19 mouse cellular contexts compared by ENCODE assay signal in genomic region chr11:98829875-98830274, GRCm38 (mm10). TPM values are rescaled to one million over a fixed set of nuclear protein-coding genes. Genes with fewer than 3 reads are reported as not detected.
A peak's percentile ranks its signal among the peaks of the same experiment; 100 is the strongest.
DNase-seq lines count a peak whose midpoint lies in the region; ATAC-seq and TF ChIP-seq lines count a peak whose summit lies in the region.
"Had no signal": no experiment of that assay in that cellular context is flagged by ENCODE, and none has a peak within 500 bp of the region (broad histone marks: within the 10 kb centered on the region; RNA-seq: fewer than 3 reads in every experiment).

No protein-coding gene starts in this region.

- no peak for ATAC-seq in midbrain, embryonic 11.5 days (ENCODE audit: low FRiP score)
- ATAC-seq: forebrain, embryonic 13.5 days; forebrain, postnatal 0 days had no signal

- WGBS in cerebellum, adult 2 months: 59% methylated on average over 4 of the region's 4 CpGs
- 57% methylated on average over 4 of the region's 4 CpGs for WGBS in kidney, adult 2 months
- WGBS in midbrain, embryonic 11.5 days: 84% methylated on average over 4 of the region's 4 CpGs

- H3K9me3 ChIP-seq in midbrain, embryonic 11.5 days (ENCODE audit: control insufficient read depth, low read length): no peaks in the 10 kb centered on the region
- H3K9me3 ChIP-seq: embryonic facial prominence, embryonic 10.5 days; forebrain, embryonic 13.5 days; heart, embryonic 10.5 days; heart, embryonic 15.5 days; hindbrain, embryonic 13.5 days had no signal

- no peak for TF ChIP-seq CTCF in cerebellum, adult 2 months (IDR thresholded peaks at IDR 0.05; ENCODE audit: borderline replicate concordance, insufficient read depth, low read depth, low read length)
- TF ChIP-seq CTCF in kidney, adult 2 months (conservative IDR thresholded peaks at IDR 0.05; ENCODE audit: insufficient read depth, insufficient read length, low read depth, low read length): no peak

- H3K4me3 ChIP-seq in cerebellum, adult 2 months (replicated peaks; ENCODE audit: insufficient read depth, low read depth, low read length): no peak overlapping the region
- no peak overlapping the region for H3K4me3 ChIP-seq in kidney, adult 2 months (ENCODE audit: insufficient read depth, low read depth, low read length)
- no peak overlapping the region for H3K4me3 ChIP-seq in midbrain, embryonic 11.5 days (ENCODE audit: low read depth, low read length)
- H3K4me3 ChIP-seq: embryonic facial prominence, embryonic 10.5 days; forebrain, embryonic 13.5 days; heart, embryonic 10.5 days; heart, embryonic 15.5 days; hindbrain, embryonic 13.5 days had no signal

- H3K27ac ChIP-seq in cerebellum, adult 2 months (ENCODE audit: insufficient read depth, low read length): peak overlapping the region; percentile 53
- 0 out of 2 replicates have a peak overlapping the region, but pooled peaks have one; percentile 43 for H3K27ac ChIP-seq in kidney, adult 2 months (ENCODE audit: insufficient read depth, low read depth, low read length)
- no peak overlapping the region for H3K27ac ChIP-seq in midbrain, embryonic 11.5 days (ENCODE audit: low read depth, low read length)
- H3K27ac ChIP-seq: embryonic facial prominence, embryonic 10.5 days; forebrain, embryonic 13.5 days; heart, embryonic 10.5 days; heart, embryonic 15.5 days; hindbrain, embryonic 13.5 days; hindbrain, postnatal 0 days had no signal

- peaks cover 7% of the 10 kb centered on the region; the same call in 1 of the 2 replicates for H3K4me1 ChIP-seq in cerebellum, adult 2 months (ENCODE audit: control insufficient read depth, insufficient read depth, low read length)
- peaks cover 4% of the 10 kb centered on the region; the same call in 1 of the 2 replicates for H3K4me1 ChIP-seq in kidney, adult 2 months (ENCODE audit: control insufficient read depth, insufficient read depth, low read length)
- peaks cover 7% of the 10 kb centered on the region for H3K4me1 ChIP-seq in midbrain, embryonic 11.5 days (ENCODE audit: control insufficient read depth, insufficient read depth, low read length)
- H3K4me1 ChIP-seq: heart, embryonic 10.5 days; heart, embryonic 15.5 days had no signal

- no peak overlapping the region for H3K4me2 ChIP-seq in midbrain, embryonic 11.5 days
- H3K4me2 ChIP-seq: forebrain, embryonic 13.5 days; heart, embryonic 15.5 days; hindbrain, embryonic 13.5 days had no signal

- H3K36me3 ChIP-seq in kidney, adult 2 months (ENCODE audit: control insufficient read depth, insufficient read depth, low read length): peaks cover 15% of the 10 kb centered on the region
- peaks cover 44% of the 10 kb centered on the region for H3K36me3 ChIP-seq in midbrain, embryonic 11.5 days (ENCODE audit: control insufficient read depth, insufficient read depth, low read length)

- peak; percentile 42 to 63 for DNase-seq in cerebellum, adult 2 months
- DNase-seq in cerebellum, postnatal 4 days (ENCODE audit: low spot score in 2 of 2): no peak
- DNase-seq in cerebellum, postnatal 36 days: peak; percentile 37 to 39
- no peak for DNase-seq in cerebellum, adult 11 months
- DNase-seq in kidney, adult 2 months: no peak
- DNase-seq in kidney, postnatal 25 days: no peak
- peak; percentile 35 for DNase-seq in adipocyte (ENCODE audit: low spot score)
- DNase-seq in midbrain, embryonic 11.5 days (ENCODE audit: low spot score, missing footprints): no peak
- DNase-seq: adrenal gland, adult 2 months; adrenal gland, postnatal 25 days; cerebellum, adult 11-12 months; gastrocnemius, postnatal 36 days had no signal

- no peak overlapping the region for H3K9ac ChIP-seq in midbrain, embryonic 11.5 days (ENCODE audit: low read length)
- H3K9ac ChIP-seq: forebrain, embryonic 13.5 days; forebrain, postnatal 0 days; heart, embryonic 15.5 days; hindbrain, embryonic 13.5 days had no signal

- TF ChIP-seq POLR2A in cerebellum, adult 2 months (IDR thresholded peaks at IDR 0.05; ENCODE audit: borderline replicate concordance, insufficient read depth, low read length): no peak
- TF ChIP-seq POLR2A in kidney, adult 2 months (IDR thresholded peaks at IDR 0.05; ENCODE audit: low read depth, low read length): no peak

- no peaks in the 10 kb centered on the region for H3K27me3 ChIP-seq in cerebellum, adult 2 months (ENCODE audit: control insufficient read depth, insufficient read depth, low read length)
- no peaks in the 10 kb centered on the region for H3K27me3 ChIP-seq in kidney, adult 2 months (replicated peaks; ENCODE audit: control insufficient read depth, insufficient read depth, low read length)
- no peaks in the 10 kb centered on the region for H3K27me3 ChIP-seq in midbrain, embryonic 11.5 days (ENCODE audit: control insufficient read depth, insufficient read depth, low read length)
- H3K27me3 ChIP-seq: forebrain, embryonic 13.5 days; heart, embryonic 15.5 days; hindbrain, embryonic 13.5 days had no signal

RNA-seq across cellular contexts. Expression of gene Rapgefl1, which starts 6.7 kb away (rescaled TPM):
- 56.8 and 58.0 TPM in 2 replicates for polyA plus RNA-seq in cerebellum, adult 2 months (2012; rRNA removed)
- 4.2 and 4.7 TPM in 2 replicates for polyA plus RNA-seq in kidney, adult 2 months (2012; rRNA removed)
- polyA plus RNA-seq in midbrain, embryonic 11.5 days (2014; fragmentation: Nextera tagmentation; extraction: Ambion mirVana): 1.6 and 1.8 TPM in 2 replicates

RNA-seq across cellular contexts. Expression of gene Casc3, which starts 25.2 kb away (rescaled TPM):
- polyA plus RNA-seq in cerebellum, adult 2 months (2012; rRNA removed): 55.5 TPM in 2 replicates
- polyA plus RNA-seq in kidney, adult 2 months (2012; rRNA removed): 21.0 and 24.5 TPM in 2 replicates
- polyA plus RNA-seq in midbrain, embryonic 11.5 days (2014; fragmentation: Nextera tagmentation; extraction: Ambion mirVana): 51.9 and 53.1 TPM in 2 replicates

RNA-seq across cellular contexts. Expression of gene Wipf2, which starts 33.6 kb away (rescaled TPM):
- 25.8 and 27.3 TPM in 2 replicates for polyA plus RNA-seq in cerebellum, adult 2 months (2012; rRNA removed)
- 8.7 and 9.9 TPM in 2 replicates for polyA plus RNA-seq in kidney, adult 2 months (2012; rRNA removed)
- 4.4 and 5.9 TPM in 2 replicates for polyA plus RNA-seq in midbrain, embryonic 11.5 days (2014; fragmentation: Nextera tagmentation; extraction: Ambion mirVana)

RNA-seq across cellular contexts. Expression of gene Msl1, which starts 34.6 kb away (rescaled TPM):
- polyA plus RNA-seq in cerebellum, adult 2 months (2012; rRNA removed): 99.1 and 103 TPM in 2 replicates
- polyA plus RNA-seq in kidney, adult 2 months (2012; rRNA removed): 23.5 and 24.5 TPM in 2 replicates
- polyA plus RNA-seq in midbrain, embryonic 11.5 days (2014; fragmentation: Nextera tagmentation; extraction: Ambion mirVana): 24.0 and 25.1 TPM in 2 replicates

RNA-seq across cellular contexts. Expression of gene Nr1d1, which starts 54.7 kb away (rescaled TPM):
- polyA plus RNA-seq in cerebellum, adult 2 months (2012; rRNA removed): 144 and 167 TPM in 2 replicates
- polyA plus RNA-seq in kidney, adult 2 months (2012; rRNA removed): 140 and 155 TPM in 2 replicates
- polyA plus RNA-seq in midbrain, embryonic 11.5 days (2014; fragmentation: Nextera tagmentation; extraction: Ambion mirVana): 0.93 and 1.2 TPM in 2 replicates

Comparison
In these comparisons a context has a peak if more than half of its experiments do, and no peak if none do; other contexts are left out.
1. DNase-seq: peak in cerebellum, adult 2 months (2 of 2), cerebellum, postnatal 36 days (2 of 2) and adipocyte (single experiment); none in cerebellum, postnatal 4 days (0 of 2), cerebellum, adult 11 months (single experiment), kidney, adult 2 months (single experiment), kidney, postnatal 25 days (0 of 2) and midbrain, embryonic 11.5 days (single experiment).
2. RNA of gene Rapgefl1, which starts 6.7 kb away (polyA plus RNA-seq): 56.8 to 58.0 TPM in cerebellum, adult 2 months; 4.2 to 4.7 TPM in kidney, adult 2 months and 1.6 to 1.8 TPM in midbrain, embryonic 11.5 days; every median in the first group is over 10 times any median in the second.